Mouse (Mus musculus) megakaryocyte progenitor cell, adult 5-6 weeks (primary cell): Measurements from ENCODE around the gene Dhx15. TPM values are rescaled to one million over a fixed set of nuclear protein-coding genes. Genes with fewer than 3 reads are reported as not detected.

ENCODE experiments used
- ATAC-seq: replicated peaks from 2 replicates; pipeline ENCODE4 v1.8.0; 2016; ENCODE audit warnings: mild to moderate bottlenecking, moderate TSS enrichment, inconsistent platforms; ENCODE audit not compliant: poor library complexity
- total RNA-seq, 2 experiments: library from RNA; stranded (forward) in 1 of 2; stranded (reverse) in 1 of 2; fragments of 157-497, 149-512 nt in 1 of 2; fragments of 200-1000 nt in 1 of 2; gene quantifications; 2 replicates each; pipeline versions ENCODE4 v1.2.3 to v1.2.4; 2015 to 2017

The Dhx15 gene
- total RNA-seq, 2 experiments from 2014 or later: 305 to 315 TPM

GRCm38 (mm10) chr5:52112953-52113841, 77.1 kb downstream of the Dhx15 start:
- ATAC-seq: peak; percentile 15

DNA sequence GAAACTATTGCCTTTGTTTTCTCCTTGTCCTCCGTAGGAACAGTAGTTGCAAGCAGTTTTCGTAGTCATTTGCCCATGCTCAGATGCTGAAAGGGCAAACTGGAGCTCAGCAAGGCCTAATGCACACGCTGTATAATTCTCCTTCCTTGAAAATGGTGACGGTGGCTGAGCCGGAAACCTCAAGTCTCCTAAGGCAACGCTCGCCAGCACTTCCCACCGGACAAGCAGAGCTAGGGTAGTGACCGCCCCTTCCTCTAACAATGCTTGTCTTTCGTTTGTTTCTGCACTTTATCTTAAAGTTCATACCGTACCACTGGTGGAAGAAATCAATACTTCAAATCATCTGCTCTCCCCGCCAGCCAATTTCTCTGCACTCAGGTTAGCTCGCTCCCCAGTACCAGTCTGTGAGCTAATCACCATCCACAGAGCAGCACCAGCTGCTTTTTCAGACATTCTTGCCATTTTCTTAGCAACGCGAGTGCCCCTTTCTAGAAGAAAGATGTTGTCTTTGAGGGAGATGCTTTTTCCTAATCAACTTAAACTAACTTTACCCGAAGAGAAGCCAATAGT, 78.0 kb downstream of the Dhx15 start:
- ATAC-seq: peak; percentile 24

DNA sequence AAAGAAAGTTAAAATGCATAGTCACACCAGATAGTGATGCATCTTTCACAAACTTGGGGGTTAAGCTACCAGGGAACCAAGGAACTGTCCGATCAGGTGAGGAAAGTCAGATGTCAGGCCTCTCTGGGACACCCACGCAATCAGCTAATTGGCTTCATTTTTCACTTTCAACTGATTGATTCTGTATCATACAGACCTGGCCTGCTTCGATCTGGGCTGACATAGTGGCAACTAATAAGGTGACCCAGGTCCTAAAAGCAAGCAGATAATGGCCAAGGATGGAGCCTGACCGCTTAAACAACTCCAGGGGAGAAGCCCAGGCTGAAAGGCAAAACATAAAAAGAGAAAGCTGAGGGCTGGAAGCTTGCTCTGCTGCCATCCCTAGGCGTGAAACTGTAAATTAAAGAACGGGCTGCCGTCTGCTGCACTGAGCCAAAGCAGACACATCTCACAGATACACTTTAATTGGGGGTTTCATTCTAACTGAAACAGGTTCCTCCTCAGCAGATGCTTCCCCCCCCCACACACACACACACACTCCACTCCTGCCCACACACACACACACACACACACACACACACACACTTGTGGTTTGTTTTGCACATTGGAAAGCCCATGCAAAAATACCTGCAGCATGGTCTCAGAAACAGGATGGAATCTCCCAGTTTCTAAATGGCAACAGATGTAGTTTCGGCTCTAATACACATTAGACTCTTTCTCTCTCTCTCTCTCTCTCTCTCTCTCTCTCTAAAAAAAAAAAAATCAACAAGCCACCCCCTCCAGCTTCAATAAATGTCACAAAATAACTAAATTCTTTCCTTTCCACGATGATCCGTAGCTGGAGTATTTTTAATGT, 79.3 kb downstream of the Dhx15 start:
- ATAC-seq: no peak

Other genes with a start within 250 kb of the Dhx15 start
- not detected in 2 replicates for gene Sod3, start 173.3 kb upstream of the Dhx15 start, total RNA-seq (2015)
- not detected in 2 replicates for gene Sod3, start 173.3 kb upstream of the Dhx15 start, total RNA-seq (2017)